Mouse (Mus musculus): ENCODE measurements at regions not wholly inside any gene's neighbourhood (a gene's known extent, or its start where the extent isn't known, plus 50 kb on each side); places are given as distances from the start of the nearest gene placed in this dataset.

DNA sequence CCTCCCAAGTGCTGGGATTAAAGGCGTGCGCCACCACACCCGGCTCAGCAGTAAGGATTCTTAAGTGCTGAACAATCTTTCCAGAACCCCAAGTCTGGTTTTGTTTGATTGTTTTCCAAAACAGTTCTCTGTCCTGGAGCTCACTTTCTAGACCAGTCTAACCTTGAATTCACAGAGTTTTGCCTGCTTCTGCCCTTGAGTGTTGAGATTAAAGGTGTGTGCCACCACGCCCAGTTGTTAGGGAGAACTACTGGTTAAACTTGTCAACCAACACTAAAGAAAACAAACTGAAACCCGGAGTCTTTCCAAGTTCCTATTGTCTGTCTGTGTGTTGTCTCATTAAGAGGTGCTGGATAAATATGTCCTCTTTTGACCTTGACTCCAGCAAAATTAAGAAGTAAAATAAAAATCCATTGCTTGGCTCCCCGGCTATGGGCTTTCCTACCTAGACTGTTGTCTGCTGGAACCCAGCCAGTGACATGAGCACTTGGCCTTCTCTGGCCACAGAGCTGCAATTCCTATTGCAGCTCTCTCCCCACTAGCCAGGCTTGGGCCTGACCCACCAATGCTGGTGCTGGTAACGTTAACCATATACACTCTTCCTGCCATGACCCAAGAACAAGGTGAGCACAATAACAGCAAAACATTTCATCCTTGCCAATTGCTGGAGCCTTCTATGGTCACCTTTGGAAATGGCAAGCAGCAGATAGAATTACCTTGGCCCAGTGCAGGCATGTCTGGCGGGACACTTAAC, 51.1 kb upstream of the Klf9 start:
- no peak for DNase-seq (ENCODE audit: low read depth)
- no peak for TF ChIP-seq CTCF (IDR thresholded peaks at IDR 0.05; ENCODE audit: borderline replicate concordance, extremely low read depth, insufficient read depth, insufficient read length)
- no peak for TF ChIP-seq POLR2A (IDR thresholded peaks at IDR 0.05; ENCODE audit: borderline replicate concordance, extremely low read depth, insufficient read depth, insufficient read length, poor library complexity, severe bottlenecking)
